Mouse (Mus musculus) kidney, embryonic 14.5 days (tissue): Measurements from ENCODE around the gene Hip1. TPM values are rescaled to one million over a fixed set of nuclear protein-coding genes. Genes with fewer than 3 reads are reported as not detected.

Source experiments
- ATAC-seq: fragments of 200-750 bp; cut with Nextera tagmentation; 2 replicates; pipeline ENCODE4 v1.8.0; 2017; ENCODE audit warnings: moderate number of reproducible peaks, mild to moderate bottlenecking, moderate TSS enrichment, moderate library complexity; ENCODE audit not compliant: low FRiP score, low TSS enrichment
- H3K27ac ChIP-seq: fragments of 300-500 bp; sonication (generic); 2 replicates; pipeline ENCODE4 v1.5.1; 2014; ENCODE audit warnings: low read depth, mild to moderate bottlenecking, low read length, moderate library complexity, mixed read lengths
- H3K27me3 ChIP-seq: fragments of 300-500 bp; sonication (generic); 2 replicates; pipeline ENCODE4 v1.6.1; 2014; ENCODE audit warnings: mild to moderate bottlenecking, low read length; ENCODE audit not compliant: control insufficient read depth, insufficient read depth
- H3K36me3 ChIP-seq: fragments of 300-500 bp; sonication (generic); 2 replicates; pipeline ENCODE4 v1.6.1; 2014; ENCODE audit warnings: low read length, mixed read lengths; ENCODE audit not compliant: control insufficient read depth, insufficient read depth
- H3K4me1 ChIP-seq: fragments of 300-500 bp; sonication (generic); 2 replicates; pipeline ENCODE4 v1.6.1; 2014; ENCODE audit warnings: low read length, mixed read lengths; ENCODE audit not compliant: control insufficient read depth, insufficient read depth
- H3K4me2 ChIP-seq: fragments of 300-500 bp; sonication (generic); replicated peaks from 2 replicates; pipeline ENCODE4 v1.6.1; 2014; ENCODE audit warnings: low read depth, mild to moderate bottlenecking, low read length
- H3K4me3 ChIP-seq: fragments of 300-500 bp; sonication (generic); 2 replicates; pipeline ENCODE4 v1.5.1; 2014; ENCODE audit warnings: mild to moderate bottlenecking, low read length
- H3K9ac ChIP-seq: fragments of 300-500 bp; sonication (generic); 2 replicates; pipeline ENCODE4 v1.6.1; 2014; ENCODE audit warnings: low read depth, mild to moderate bottlenecking, low read length, moderate library complexity
- H3K9me3 ChIP-seq: fragments of 300-500 bp; sonication (generic); 2 replicates; pipeline ENCODE4 v1.6.1; 2016; ENCODE audit warnings: low read length; ENCODE audit not compliant: control insufficient read depth
- WGBS: fragments of 180-500 bp; shearing (Covaris S2); extraction: QIAGEN DNeasy Blood & Tissue Kit; methylation state at CpG from one replicate; pipeline ENCODE4 v1.1.7; 2014; 5-methylcytosine and 5-hydroxymethylcytosine counted together
- polyA plus RNA-seq: library from polyadenylated mRNA; unstranded; fragments of >200 nt; fragmentation: Nextera tagmentation; extraction: Ambion mirVana; gene quantifications from 2 replicates; pipeline ENCODE4 v1.2.1, GENCODE M21; 2014

Hip1 gene
- polyA plus RNA-seq, 1 experiment from 2014 or later = 61.7 TPM

- 82% methylated on average over 6 of the region's 6 CpGs for WGBS
- Histone ChIP-seq H3K27ac (no peak overlapping the region), H3K9ac (no peak overlapping the region), H3K4me1 (no peaks in the 10 kb centered on the region), H3K36me3 (no peaks in the 10 kb centered on the region; the same call in 1 of the 2 replicates), H3K4me2 (no peak overlapping the region), H3K27me3 (no peaks in the 10 kb centered on the region), H3K9me3 (no peaks in the 10 kb centered on the region), H3K4me3 (no peak overlapping the region)
- no peak for ATAC-seq
These were observed 72.5 kb downstream of the Hip1 start for GRCm38 (mm10) chr5:135472405-135472804.

DNA sequence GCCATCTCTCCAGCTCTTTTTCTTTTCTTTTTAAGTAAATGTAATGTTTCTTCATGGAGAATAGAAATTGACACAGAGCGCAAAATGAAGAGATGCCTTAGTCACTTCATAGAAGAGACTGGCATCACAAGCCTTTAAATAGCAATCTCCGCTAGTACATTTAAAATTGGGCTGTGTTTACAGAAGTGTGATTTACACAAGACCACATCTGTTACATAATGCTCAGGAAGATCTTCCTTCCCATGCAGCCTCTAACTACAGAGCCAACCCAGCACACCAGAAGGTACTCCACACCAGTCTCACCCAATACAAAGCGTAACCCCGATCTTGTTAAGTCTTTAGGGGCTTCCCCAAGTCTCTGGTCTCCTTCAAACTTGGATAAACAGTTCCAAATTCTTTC is 73.2 kb downstream of the Hip1 start:
- no peak overlapping the region for H3K4me2 ChIP-seq
- H3K4me3 ChIP-seq = no peak overlapping the region
- no peak overlapping the region for H3K9ac ChIP-seq
- H3K36me3 ChIP-seq = peaks cover 3% of the 10 kb centered on the region; the same call in 1 of the 2 replicates
- H3K4me1 ChIP-seq = no peaks in the 10 kb centered on the region
- H3K9me3 ChIP-seq = no peaks in the 10 kb centered on the region
- WGBS = 95% methylated on average over 4 of the region's 4 CpGs
- no peaks in the 10 kb centered on the region for H3K27me3 ChIP-seq
- no peak for ATAC-seq
- H3K27ac ChIP-seq = no peak overlapping the region

GRCm38 (mm10) chr5:135468280-135468679 is 76.6 kb downstream of the Hip1 start:
- Histone ChIP-seq H3K4me1 (no peaks in the 10 kb centered on the region), H3K4me3 (no peak overlapping the region), H3K27ac (no peak overlapping the region), H3K36me3 (peaks cover 3% of the 10 kb centered on the region; the same call in 1 of the 2 replicates), H3K27me3 (no peaks in the 10 kb centered on the region), H3K9me3 (no peaks in the 10 kb centered on the region), H3K9ac (no peak overlapping the region), H3K4me2 (no peak overlapping the region)
- WGBS = 94% methylated on average over 6 of the region's 6 CpGs
- ATAC-seq = no peak

DNA sequence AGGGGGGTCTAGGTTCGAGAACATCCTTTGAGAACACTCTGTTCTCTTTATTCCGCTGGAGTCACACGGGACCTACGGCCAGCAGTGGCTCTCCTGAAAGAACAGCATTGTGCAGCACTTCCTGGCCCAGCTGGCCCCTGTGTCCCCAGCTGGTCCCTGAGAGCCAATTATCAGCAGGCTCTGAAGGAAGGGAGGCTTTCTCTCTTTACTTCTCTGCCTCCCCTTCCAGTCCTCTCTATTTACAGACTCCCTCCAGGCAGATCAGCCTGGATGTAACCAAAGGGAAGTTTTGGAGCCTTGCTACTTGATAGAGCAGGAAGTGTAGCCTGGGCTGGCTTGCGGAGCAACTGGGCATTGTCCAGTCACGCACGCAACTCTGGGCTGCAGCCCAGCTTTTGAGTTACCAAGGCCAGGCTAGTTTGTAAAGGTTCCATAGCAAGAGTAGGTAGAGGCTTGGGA is 79.1 kb downstream of the Hip1 start:
- peaks cover 3% of the 10 kb centered on the region; the same call in 1 of the 2 replicates for H3K36me3 ChIP-seq
- H3K27ac ChIP-seq = peak overlapping the region; percentile 63
- H3K4me1 ChIP-seq = no peaks in the 10 kb centered on the region
- no peaks in the 10 kb centered on the region for H3K27me3 ChIP-seq
- H3K4me3 ChIP-seq = no peak overlapping the region
- H3K4me2 ChIP-seq = no peak overlapping the region
- no peaks in the 10 kb centered on the region for H3K9me3 ChIP-seq
- peak; percentile 46; the same call in 1 of the 2 replicates for ATAC-seq
- 54% methylated on average over 7 of the region's 7 CpGs for WGBS
- no peak overlapping the region for H3K9ac ChIP-seq

GRCm38 (mm10) chr5:135463380-135463779 is 81.5 kb downstream of the Hip1 start:
- no peak overlapping the region for H3K4me2 ChIP-seq
- no peak overlapping the region for H3K4me3 ChIP-seq
- WGBS = 83% methylated on average over 8 of the region's 8 CpGs
- no peaks in the 10 kb centered on the region for H3K9me3 ChIP-seq
- H3K36me3 ChIP-seq = peaks cover 13% of the 10 kb centered on the region; the same call in 1 of the 2 replicates
- ATAC-seq = no peak
- H3K27ac ChIP-seq = no peak overlapping the region
- H3K4me1 ChIP-seq = 0 out of 2 replicates have a peak, but pooled peaks cover 4% of the 10 kb centered on the region
- no peak overlapping the region for H3K9ac ChIP-seq
- no peaks in the 10 kb centered on the region for H3K27me3 ChIP-seq

DNA sequence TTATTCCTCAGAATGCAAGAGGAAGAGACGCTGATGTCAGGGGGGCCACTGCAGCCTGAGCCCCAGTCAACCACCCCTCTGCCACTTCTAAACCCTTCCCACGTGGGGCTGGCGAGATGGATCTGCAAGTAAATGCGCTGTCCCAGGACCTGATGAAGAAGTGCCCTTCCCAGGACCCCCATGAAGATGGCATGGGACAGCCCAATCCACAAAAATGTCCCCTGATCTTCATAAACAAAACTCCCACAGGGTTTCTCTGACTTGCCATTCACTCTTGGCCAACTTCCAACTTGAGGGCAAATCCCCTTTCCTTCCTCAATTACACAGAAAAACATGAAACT is 84.1 kb downstream of the Hip1 start:
- H3K4me2 ChIP-seq = no peak overlapping the region
- H3K36me3 ChIP-seq = peaks cover 30% of the 10 kb centered on the region; the same call in 1 of the 2 replicates
- H3K9me3 ChIP-seq = no peaks in the 10 kb centered on the region
- H3K4me3 ChIP-seq = no peak overlapping the region
- H3K9ac ChIP-seq = no peak overlapping the region
- 72% methylated on average over 4 of the region's 4 CpGs for WGBS
- peak overlapping the region; percentile 59; the same call in 1 of the 2 replicates for H3K27ac ChIP-seq
- ATAC-seq = no peak
- no peaks in the 10 kb centered on the region for H3K27me3 ChIP-seq
- 0 out of 2 replicates have a peak, but pooled peaks cover 4% of the 10 kb centered on the region for H3K4me1 ChIP-seq

- no peak for ATAC-seq
- Histone ChIP-seq H3K9me3 (no peaks in the 10 kb centered on the region), H3K4me3 (no peak overlapping the region), H3K4me2 (no peak overlapping the region), H3K9ac (no peak overlapping the region), H3K4me1 (0 out of 2 replicates have a peak, but pooled peaks cover 4% of the 10 kb centered on the region), H3K27me3 (no peaks in the 10 kb centered on the region), H3K36me3 (peaks cover 30% of the 10 kb centered on the region; the same call in 1 of the 2 replicates), H3K27ac (peak overlapping the region; percentile 59; the same call in 1 of the 2 replicates)
- WGBS = 74% methylated on average over 12 of the region's 12 CpGs
These were observed 84.6 kb downstream of the Hip1 start for GRCm38 (mm10) chr5:135460152-135460832.

DNA sequence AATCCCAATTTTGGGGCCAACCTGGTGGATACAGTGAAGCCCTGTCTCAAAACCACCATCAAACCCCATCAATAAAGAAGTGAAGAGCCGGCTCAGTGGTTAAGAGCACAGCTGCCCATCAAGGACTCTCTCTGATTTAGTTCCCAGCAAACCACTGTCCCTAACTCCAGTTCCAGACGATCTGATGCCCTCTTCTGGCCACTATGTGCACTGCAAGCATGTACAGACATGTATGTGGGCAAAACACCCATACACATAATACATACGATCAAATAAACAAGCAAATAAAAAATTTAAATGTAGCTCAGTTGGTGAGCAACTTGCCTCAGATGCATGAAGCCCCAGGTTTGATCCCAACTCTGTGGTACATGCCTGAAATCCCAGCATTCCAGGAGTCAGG is 85.4 kb downstream of the Hip1 start:
- WGBS = 74% methylated on average over 3 of the region's 3 CpGs
- peaks cover 36% of the 10 kb centered on the region; the same call in 1 of the 2 replicates for H3K36me3 ChIP-seq
- ATAC-seq = no peak
- no peak overlapping the region for H3K9ac ChIP-seq
- no peaks in the 10 kb centered on the region for H3K9me3 ChIP-seq
- H3K27me3 ChIP-seq = no peaks in the 10 kb centered on the region
- H3K4me3 ChIP-seq = no peak overlapping the region
- H3K4me2 ChIP-seq = no peak overlapping the region
- 0 out of 2 replicates have a peak, but pooled peaks cover 4% of the 10 kb centered on the region for H3K4me1 ChIP-seq
- no peak overlapping the region for H3K27ac ChIP-seq

DNA sequence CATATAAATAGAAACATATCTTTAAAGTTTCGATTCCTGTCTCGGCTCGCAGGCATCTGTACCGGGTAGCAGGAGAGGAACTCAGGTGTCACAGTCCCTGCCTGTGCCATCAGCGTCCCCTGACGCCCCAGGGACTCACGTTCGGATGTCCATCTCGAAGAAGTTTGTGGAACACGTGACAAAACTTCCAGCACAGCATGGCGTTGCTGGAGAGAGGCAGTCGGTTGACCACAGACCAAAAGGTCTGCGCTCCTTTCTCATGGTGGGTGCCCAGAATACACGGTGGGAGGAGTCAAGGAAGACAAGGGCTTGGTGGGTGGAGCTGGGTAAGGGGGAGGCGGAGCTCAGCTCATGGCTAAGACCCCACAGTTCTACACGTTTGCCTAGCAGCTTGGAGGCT is 87.0 kb downstream of the Hip1 start:
- WGBS = 93% methylated on average over 16 of the region's 16 CpGs
- 0 out of 2 replicates have a peak, but pooled peaks cover 4% of the 10 kb centered on the region for H3K4me1 ChIP-seq
- no peak overlapping the region for H3K27ac ChIP-seq
- no peak overlapping the region for H3K9ac ChIP-seq
- no peak overlapping the region for H3K4me3 ChIP-seq
- ATAC-seq = no peak
- no peak overlapping the region for H3K4me2 ChIP-seq
- no peaks in the 10 kb centered on the region; the same call in 1 of the 2 replicates for H3K9me3 ChIP-seq
- H3K36me3 ChIP-seq = peaks cover 49% of the 10 kb centered on the region; the same call in 1 of the 2 replicates
- H3K27me3 ChIP-seq = no peaks in the 10 kb centered on the region
